Mouse (Mus musculus) G1E (cell line): ENCODE results near the gene Diablo.

Experiments used
- CTCF ChIP-seq: IDR thresholded peaks from 2 replicates; pipeline ENCODE4 v1.5.1; 2012; ENCODE audit warnings: low read depth, low read length, inconsistent platforms, mixed read lengths
- GATA1 ChIP-seq: IDR thresholded peaks from 2 replicates; pipeline ENCODE4 v1.6.1; 2012; ENCODE audit warnings: borderline replicate concordance, low read length, inconsistent platforms, mixed read lengths
- TAL1 ChIP-seq: conservative IDR thresholded peaks from 2 replicates; pipeline ENCODE4 v1.6.1; 2012; ENCODE audit warnings: low read depth, low read length, inconsistent platforms, mixed read lengths

- no peak for TF ChIP-seq CTCF
- no peak for TF ChIP-seq GATA1
- TF ChIP-seq TAL1: no peak
Observed at GRCm38 (mm10) chr5:123501973-123502372, 22.0 kb downstream of the Diablo start.
